Mouse (Mus musculus) limb, embryonic 14.5 days (tissue): ENCODE data around the gene Asb12. TPM values are rescaled to one million over a fixed set of nuclear protein-coding genes. Genes with fewer than 3 reads are reported as not detected.
"Not testable (repeated sequence)": the region's sequence is repeated elsewhere in the genome, so short reads cannot be mapped to it uniquely, and the experiment has no call there.

Source experiments
- ATAC-seq: fragments of 200-750 bp; cut with Nextera tagmentation; 2 replicates; pipeline ENCODE4 v1.8.0; 2017; ENCODE audit warnings: low read depth, moderate number of reproducible peaks, moderate TSS enrichment; ENCODE audit not compliant: low FRiP score
- DNase-seq: peaks from one replicate; pipeline ENCODE4 v3.0.0-alpha.2; 2015; ENCODE audit warnings: low spot score
- H3K27ac ChIP-seq: fragments of 300-500 bp; sonication (generic); replicated peaks from 2 replicates; pipeline ENCODE4 v1.5.1; 2014; ENCODE audit warnings: low read depth, mild to moderate bottlenecking, low read length, moderate library complexity, mixed read lengths
- H3K27me3 ChIP-seq: fragments of 300-500 bp; sonication (generic); 2 replicates; pipeline ENCODE4 v1.6.1; 2014; ENCODE audit warnings: low read length, mixed read lengths; ENCODE audit not compliant: control insufficient read depth, insufficient read depth
- H3K36me3 ChIP-seq: fragments of 300-500 bp; sonication (generic); 2 replicates; pipeline ENCODE4 v1.6.1; 2014; ENCODE audit warnings: mild to moderate bottlenecking, low read length, moderate library complexity, mixed read lengths; ENCODE audit not compliant: control insufficient read depth, insufficient read depth
- H3K4me1 ChIP-seq: fragments of 300-500 bp; sonication (generic); 2 replicates; pipeline ENCODE4 v1.6.1; 2014; ENCODE audit warnings: antibody characterized with exemption, low read length, mixed read lengths; ENCODE audit not compliant: control insufficient read depth, insufficient read depth
- H3K4me2 ChIP-seq: fragments of 300-500 bp; sonication (generic); replicated peaks from 2 replicates; pipeline ENCODE4 v1.6.1; 2014; ENCODE audit warnings: low read depth, mild to moderate bottlenecking, low read length, moderate library complexity; ENCODE audit not compliant: severe bottlenecking
- H3K4me3 ChIP-seq: fragments of 300-500 bp; sonication (generic); replicated peaks from 2 replicates; pipeline ENCODE4 v1.5.1; 2014; ENCODE audit warnings: low read length
- H3K9ac ChIP-seq: fragments of 300-500 bp; sonication (generic); 2 replicates; pipeline ENCODE4 v1.6.1; 2014; ENCODE audit warnings: mild to moderate bottlenecking, low read depth, low read length, moderate library complexity; ENCODE audit not compliant: severe bottlenecking
- H3K9me3 ChIP-seq: fragments of 300-500 bp; sonication (generic); 2 replicates; pipeline ENCODE4 v1.6.1; 2016; ENCODE audit warnings: low read length; ENCODE audit not compliant: control insufficient read depth
- POLR2A ChIP-seq: fragments of 200-500 bp; IDR thresholded peaks from 2 replicates; pipeline ENCODE4 v1.8.0; 2012; ENCODE audit warnings: inconsistent platforms, mild to moderate bottlenecking, moderate library complexity, borderline replicate concordance; ENCODE audit not compliant: insufficient read depth, insufficient read length; ENCODE audit errors: extremely low read depth
- WGBS: fragments of 180-500 bp; shearing (Covaris S2); extraction: QIAGEN DNeasy Blood & Tissue Kit; methylation state at CpG from one replicate; pipeline ENCODE4 v1.1.7; 2014; 5-methylcytosine and 5-hydroxymethylcytosine counted together
- polyA plus RNA-seq, 2 experiments: library from polyadenylated mRNA; depleted of rRNA in 1 of 2; stranded (reverse) in 1 of 2; unstranded in 1 of 2; fragments of >200 nt; fragmentation: Nextera tagmentation in 1 of 2; extraction: Ambion mirVana in 1 of 2; gene quantifications; 2 replicates each; pipeline versions ENCODE4 v1.2.1 to v1.2.3; 2012 to 2014

The Asb12 gene
- polyA plus RNA-seq (2012; rRNA removed) (0.06 TPM in 2 replicates), polyA plus RNA-seq (2014; fragmentation: Nextera tagmentation; extraction: Ambion mirVana) (not detected in 2 replicates)

GRCm38 (mm10) chrX:95557887-95558286 lies at the start of gene Asb12, which contains the start of gene Pfn5:
Gene Asb12, minus strand, starts transcription at chrX:95557987.
Gene Pfn5, plus strand, starts transcription at chrX:95558104.
- no peak for ATAC-seq

DNA sequence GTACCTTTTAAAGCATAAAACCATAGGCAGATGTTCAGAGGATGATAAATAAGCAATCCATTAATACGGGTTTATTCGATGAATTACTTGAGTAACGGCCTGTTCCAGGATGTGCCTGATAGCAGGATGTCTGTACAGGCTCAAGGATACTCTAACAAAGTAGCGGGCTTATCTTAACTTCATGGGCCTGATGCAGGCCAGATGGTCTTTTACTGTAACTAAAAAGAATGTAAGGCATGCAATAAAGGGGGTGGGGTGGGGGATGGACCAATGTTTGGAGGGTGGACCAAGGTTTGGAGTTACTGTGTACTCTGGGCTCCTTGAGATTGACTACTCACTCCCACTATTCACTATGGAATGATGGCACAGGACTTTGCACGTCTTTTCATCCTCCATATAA lies 42.8 kb upstream of the Asb12 start:
- H3K27ac ChIP-seq: no peak overlapping the region
- H3K4me3 ChIP-seq: no peak overlapping the region
- no peaks in the 10 kb centered on the region for H3K4me1 ChIP-seq
- no peaks in the 10 kb centered on the region for H3K27me3 ChIP-seq
- H3K9me3 ChIP-seq: no peaks in the 10 kb centered on the region
- H3K4me2 ChIP-seq: no peak overlapping the region
- WGBS: 65% methylated on average over 5 of the region's 5 CpGs
- H3K36me3 ChIP-seq: no peaks in the 10 kb centered on the region
- H3K9ac ChIP-seq: no peak overlapping the region
- DNase-seq (no peak), ATAC-seq (no peak)
- TF ChIP-seq POLR2A: no peak

More at GRCm38 (mm10) chrX:95557887-95558286, at the start of gene Asb12, which contains the start of gene Pfn5:
- Histone ChIP-seq H3K4me1 (no peaks in the 10 kb centered on the region), H3K4me3 (no peak within 1 kb of the TSS), H3K36me3 (no peaks in the 10 kb centered on the region), H3K9ac (no peak within 1 kb of the TSS), H3K27me3 (no peaks in the 10 kb centered on the region), H3K4me2 (no peak within 1 kb of the TSS), H3K9me3 (no peaks in the 10 kb centered on the region), H3K27ac (no peak within 1 kb of the TSS)
- 69% methylated on average over 2 of the region's 2 CpGs for WGBS
- no peak for DNase-seq
- TF ChIP-seq POLR2A: no peak

- no peak for TF ChIP-seq POLR2A
- ATAC-seq (no peak), DNase-seq (no peak)
- H3K27me3 ChIP-seq: no peaks in the 10 kb centered on the region
- H3K4me2 ChIP-seq: no peak overlapping the region
- no peak overlapping the region for H3K27ac ChIP-seq
- no peaks in the 10 kb centered on the region for H3K9me3 ChIP-seq
- H3K36me3 ChIP-seq: no peaks in the 10 kb centered on the region
- WGBS: 66% methylated on average over 4 of the region's 4 CpGs
- H3K9ac ChIP-seq: no peak overlapping the region
- no peak overlapping the region for H3K4me3 ChIP-seq
- H3K4me1 ChIP-seq: no peaks in the 10 kb centered on the region
Measured at GRCm38 (mm10) chrX:95554321-95554720, 3.5 kb downstream of the Asb12 start.

DNA sequence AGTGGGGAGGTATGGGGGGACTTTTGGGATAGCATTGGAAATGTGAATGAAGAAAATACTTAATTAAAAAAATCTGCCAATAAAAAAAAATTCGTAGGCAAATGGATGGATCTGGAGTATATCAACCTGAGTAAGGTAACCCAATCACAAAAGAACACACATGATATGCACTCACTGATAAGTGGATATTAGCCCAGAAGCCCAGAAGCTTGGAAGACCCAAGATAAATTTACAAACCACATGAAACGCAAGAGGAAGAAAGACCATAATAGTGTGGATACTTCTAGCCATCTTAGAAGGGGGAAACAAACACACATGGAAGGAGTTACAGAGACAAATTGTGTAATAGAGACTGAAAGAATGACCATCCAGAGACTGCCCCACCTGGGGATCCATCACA lies 22.3 kb downstream of the Asb12 start:
- not testable (repeated sequence) for ATAC-seq, H3K4me3 ChIP-seq, DNase-seq, H3K4me2 ChIP-seq, H3K27ac ChIP-seq, H3K4me1 ChIP-seq, H3K9me3 ChIP-seq, H3K27me3 ChIP-seq, H3K36me3 ChIP-seq, H3K9ac ChIP-seq
- WGBS: 82% methylated on average over 2 of the region's 2 CpGs

- Histone ChIP-seq H3K4me1 (no peaks in the 10 kb centered on the region), H3K27ac (no peak overlapping the region), H3K4me2 (no peak overlapping the region), H3K27me3 (no peaks in the 10 kb centered on the region), H3K36me3 (no peaks in the 10 kb centered on the region), H3K9ac (no peak overlapping the region), H3K4me3 (no peak overlapping the region), H3K9me3 (no peaks in the 10 kb centered on the region)
- WGBS: 81% methylated on average over 2 of the region's 2 CpGs
- no peak for DNase-seq
- ATAC-seq: no peak
- no peak for TF ChIP-seq POLR2A
Measured at GRCm38 (mm10) chrX:95525166-95525565, 32.6 kb downstream of the Asb12 start.

GRCm38 (mm10) chrX:95523883-95524282 lies 33.9 kb downstream of the Asb12 start:
- no peak overlapping the region for H3K4me3 ChIP-seq
- no peaks in the 10 kb centered on the region for H3K4me1 ChIP-seq
- H3K27ac ChIP-seq: no peak overlapping the region
- H3K36me3 ChIP-seq: no peaks in the 10 kb centered on the region
- no peak for TF ChIP-seq POLR2A
- no peaks in the 10 kb centered on the region for H3K27me3 ChIP-seq
- H3K4me2 ChIP-seq: no peak overlapping the region
- no peak for ATAC-seq
- no peak for DNase-seq
- H3K9me3 ChIP-seq: no peaks in the 10 kb centered on the region
- no peak overlapping the region for H3K9ac ChIP-seq
